Mouse (Mus musculus): Measurements from ENCODE around the gene Bicra.

Gene Bicra

GRCm38 (mm10) chr7:16047338-16048146 is at the start of gene Bicra:
Gene Bicra (minus strand): TSS chr7:16047921.
- peak; percentile 76 for DNase-seq (ENCODE audit: low spot score)

GRCm38 (mm10) chr7:16094592-16094991 is 46.9 kb upstream of the Bicra start:
- DNase-seq (ENCODE audit: low spot score): no peak

- DNase-seq (ENCODE audit: low spot score): no peak
Observed at GRCm38 (mm10) chr7:16087587-16087986, 39.9 kb upstream of the Bicra start.

GRCm38 (mm10) chr7:16083361-16083760 is 35.6 kb upstream of the Bicra start:
- no peak for DNase-seq (ENCODE audit: low spot score)

- DNase-seq (ENCODE audit: low spot score): no peak
Observed at GRCm38 (mm10) chr7:16080581-16080980, 32.9 kb upstream of the Bicra start.

- DNase-seq (ENCODE audit: low spot score): no peak
Observed at GRCm38 (mm10) chr7:16079947-16080346, 32.2 kb upstream of the Bicra start.

- no peak for DNase-seq (ENCODE audit: low spot score)
Observed at GRCm38 (mm10) chr7:16071906-16072305, 24.2 kb upstream of the Bicra start.

- DNase-seq (ENCODE audit: low spot score): no peak
Observed at GRCm38 (mm10) chr7:16070846-16071245, 23.1 kb upstream of the Bicra start.

- DNase-seq (ENCODE audit: low spot score): no peak
Observed at GRCm38 (mm10) chr7:16063490-16063889, 15.8 kb upstream of the Bicra start.

GRCm38 (mm10) chr7:16062099-16062420 is 14.3 kb upstream of the Bicra start:
- no peak for DNase-seq (ENCODE audit: low spot score)

GRCm38 (mm10) chr7:16061219-16062098 is 13.7 kb upstream of the Bicra start, which contains the start of gene Zfp541:
Gene Zfp541 (plus strand): TSS chr7:16061814.
- DNase-seq (ENCODE audit: low spot score): no peak

- no peak for DNase-seq (ENCODE audit: low spot score)
Observed at GRCm38 (mm10) chr7:16057136-16057534, 9.4 kb upstream of the Bicra start.

GRCm38 (mm10) chr7:16056459-16057135 is 8.9 kb upstream of the Bicra start:
- peak; percentile 31 for DNase-seq (ENCODE audit: low spot score)

- DNase-seq (ENCODE audit: low spot score): no peak
Observed at GRCm38 (mm10) chr7:16055665-16056064, 7.9 kb upstream of the Bicra start.

- DNase-seq (ENCODE audit: low spot score): no peak
Observed at GRCm38 (mm10) chr7:16054966-16055365, 7.2 kb upstream of the Bicra start.

GRCm38 (mm10) chr7:16053105-16053504 is 5.4 kb upstream of the Bicra start:
- DNase-seq (ENCODE audit: low spot score): no peak

GRCm38 (mm10) chr7:16052684-16053083 is 5.0 kb upstream of the Bicra start:
- peak; percentile 96 for DNase-seq (ENCODE audit: low spot score)

- DNase-seq (ENCODE audit: low spot score): peak; percentile 87
Observed at GRCm38 (mm10) chr7:16051883-16052595, 4.3 kb upstream of the Bicra start.

- no peak for DNase-seq (ENCODE audit: low spot score)
Observed at GRCm38 (mm10) chr7:16050600-16050999, 2.9 kb upstream of the Bicra start.

GRCm38 (mm10) chr7:16049576-16049915 is 1.8 kb upstream of the Bicra start:
- DNase-seq (ENCODE audit: low spot score): no peak

GRCm38 (mm10) chr7:16048675-16049575 is 1.2 kb upstream of the Bicra start:
- peak; percentile 45 for DNase-seq (ENCODE audit: low spot score)

Measured in c-Kit-positive CD71-positive TER-119-positive erythroid progenitor cells, embryonic 14.5 days (primary cell).